Mouse (Mus musculus): ENCODE measurements at regions not wholly inside any gene's neighbourhood (a gene's known extent, or its start where the extent isn't known, plus 50 kb on each side); places are given as distances from the start of the nearest gene placed in this dataset.
A peak's percentile ranks its signal among the peaks of the same experiment; 100 is the strongest.

DNA sequence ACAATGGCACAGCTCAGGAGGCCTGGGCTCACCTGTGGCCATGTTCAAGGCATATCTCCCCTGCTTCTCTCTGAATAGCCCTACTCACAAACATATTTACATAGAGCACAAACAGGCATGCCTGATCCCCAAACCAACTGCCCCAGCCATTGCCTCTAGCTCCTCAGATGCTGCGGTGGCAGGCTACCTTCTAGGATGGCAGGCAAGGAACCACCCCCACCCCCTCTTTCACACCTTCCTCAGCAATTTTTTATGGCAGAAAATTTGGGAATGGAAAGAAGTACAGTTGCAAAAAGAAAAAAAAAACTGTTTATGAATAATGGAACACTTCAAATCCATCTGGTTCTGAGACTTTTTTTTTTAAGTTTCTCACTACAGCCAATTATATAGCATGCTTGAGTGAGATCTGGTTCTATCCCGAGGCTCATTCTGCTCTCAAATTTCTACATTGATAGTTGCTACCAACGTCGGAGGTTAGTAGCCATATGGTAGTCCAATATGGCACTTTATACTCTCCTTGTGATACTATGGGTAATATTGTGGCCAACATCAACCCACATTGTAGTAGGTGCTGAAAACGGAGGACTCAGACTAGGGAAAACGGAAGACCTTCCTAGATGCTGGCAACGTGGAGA, 136.8 kb upstream of the Gm10295 start:
- no peak for DNase-seq (ENCODE audit: low read depth, low spot score)

DNA sequence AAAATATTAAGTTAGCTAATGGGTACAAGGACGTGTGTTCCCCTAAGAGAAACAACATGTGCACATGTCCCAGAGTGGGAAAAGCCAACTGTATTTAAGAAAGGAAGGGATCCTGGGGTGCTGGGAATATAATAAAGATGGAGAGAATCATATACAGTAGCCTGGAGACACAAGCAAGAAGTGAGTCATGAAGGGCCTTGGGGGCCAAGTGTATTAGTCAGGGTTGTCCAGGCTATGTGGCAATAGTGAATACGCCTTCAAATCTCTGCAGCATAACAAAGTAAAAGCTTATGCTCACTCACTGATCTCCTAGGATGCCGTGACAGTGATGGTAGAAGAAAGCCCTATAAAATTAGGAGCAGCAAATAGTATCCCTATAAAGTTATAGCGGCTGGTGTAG, 124.1 kb upstream of the Gm10295 start:
- no peak for DNase-seq (ENCODE audit: low read depth, low spot score)

DNA sequence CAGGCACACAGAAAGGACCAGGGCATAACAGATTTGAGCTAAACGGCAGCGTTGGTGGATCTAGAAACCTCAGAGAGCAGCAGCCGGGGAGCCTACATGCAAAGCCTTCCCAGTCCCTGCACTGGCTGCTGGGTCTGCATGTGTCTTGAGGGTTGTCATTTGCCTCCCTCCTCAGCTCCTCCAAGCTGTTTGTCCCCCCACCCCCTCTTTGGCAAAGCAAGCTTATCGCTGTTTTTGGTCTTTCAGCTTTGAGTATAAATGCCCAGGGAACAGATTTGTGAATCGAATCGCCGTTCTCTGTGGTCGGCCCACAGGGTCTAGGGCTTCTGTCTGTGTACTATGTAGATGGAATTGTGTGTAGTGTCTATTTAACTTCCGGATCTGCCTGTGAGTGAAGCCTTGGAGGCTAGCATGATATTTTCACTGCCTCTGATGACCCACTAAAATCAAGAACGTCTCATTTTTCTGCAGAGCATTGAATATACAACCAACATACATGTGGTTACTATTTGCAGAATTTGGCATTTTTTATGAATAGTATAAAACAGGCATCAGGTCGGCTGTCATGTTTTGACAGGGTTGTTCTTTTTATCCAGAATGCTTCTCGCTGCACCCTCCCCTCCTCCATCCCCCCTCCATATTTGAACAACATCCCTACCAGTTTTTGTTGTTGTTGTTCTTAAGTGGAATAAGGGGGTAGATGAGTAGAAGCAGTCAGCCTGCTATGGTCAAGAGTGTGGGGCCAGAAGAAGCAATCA, 121.3 kb upstream of the Gm10295 start:
- no peak for DNase-seq (ENCODE audit: low read depth, low spot score)

DNA sequence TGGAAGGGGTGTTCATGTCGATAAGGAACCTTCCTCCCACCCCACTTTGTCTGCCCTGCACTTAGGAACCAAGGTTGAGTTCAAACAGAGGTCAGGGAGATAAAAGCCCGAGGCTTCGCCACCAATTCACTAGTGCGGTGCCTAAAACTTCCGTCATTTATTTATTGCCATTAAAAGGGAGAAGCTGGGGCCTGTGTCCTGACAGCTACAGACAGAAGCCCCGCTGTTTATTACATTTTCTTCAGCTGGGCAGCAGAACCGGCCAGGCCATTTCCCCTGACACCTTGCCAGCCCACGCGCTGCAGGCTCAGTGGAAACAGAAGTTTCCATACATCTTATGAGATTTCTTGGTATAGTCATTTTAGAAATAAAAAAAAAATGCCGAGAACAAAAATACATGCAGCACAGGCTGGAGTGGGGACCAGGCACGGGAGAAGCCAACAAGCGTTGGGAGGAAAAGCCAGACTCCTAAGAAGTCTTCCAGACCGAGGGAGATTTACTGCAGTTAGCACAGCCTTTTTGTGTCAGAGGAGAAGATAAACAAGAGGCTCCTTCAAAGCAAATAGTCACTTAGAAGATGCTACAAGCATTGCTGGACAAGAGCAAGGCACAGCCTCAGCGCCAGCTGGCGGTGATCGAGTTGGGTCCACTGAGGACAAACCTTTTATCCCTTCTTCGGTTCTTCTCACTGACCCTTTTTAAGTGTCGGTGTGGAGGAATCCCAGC, 120.5 kb upstream of the Gm10295 start:
- peak; percentile 82 for DNase-seq (ENCODE audit: low read depth, low spot score)

DNA sequence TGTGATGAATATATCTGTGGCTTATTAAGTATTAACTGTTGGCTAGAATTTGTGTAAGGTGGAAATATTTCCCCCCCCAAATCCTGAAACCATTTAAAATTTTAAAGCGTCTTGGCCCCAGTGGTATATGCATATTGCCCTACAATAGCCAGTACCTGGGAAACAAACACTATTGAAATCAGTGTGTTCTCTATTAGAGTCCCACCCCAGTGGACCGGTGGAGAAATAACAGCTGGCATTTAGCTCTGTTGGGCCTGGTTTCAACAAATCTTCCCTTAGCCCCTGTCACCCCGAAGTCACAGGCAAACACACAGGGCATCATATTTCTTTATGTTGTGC, 120.0 kb upstream of the Gm10295 start:
- DNase-seq (ENCODE audit: low read depth, low spot score): no peak

DNA sequence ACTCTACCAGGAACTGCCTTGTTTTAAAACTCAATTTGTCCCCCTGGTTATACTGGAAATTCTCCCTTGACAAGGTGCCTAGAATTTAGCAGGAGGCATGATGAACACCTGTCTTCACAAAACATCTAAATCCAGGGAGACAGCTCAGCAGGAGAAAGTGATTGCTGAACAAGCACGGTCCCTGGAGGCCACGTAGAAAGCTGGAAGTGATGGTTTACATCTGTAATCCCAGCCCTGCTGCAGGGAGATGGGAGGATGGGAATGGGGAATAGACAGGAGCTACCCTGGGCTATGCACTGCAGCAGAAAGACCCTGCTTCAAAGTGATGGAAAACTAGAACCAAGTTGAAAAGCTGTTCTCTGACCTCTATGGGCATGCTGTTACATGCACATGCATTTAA, 119.1 kb upstream of the Gm10295 start:
- DNase-seq (ENCODE audit: low read depth, low spot score): no peak

DNA sequence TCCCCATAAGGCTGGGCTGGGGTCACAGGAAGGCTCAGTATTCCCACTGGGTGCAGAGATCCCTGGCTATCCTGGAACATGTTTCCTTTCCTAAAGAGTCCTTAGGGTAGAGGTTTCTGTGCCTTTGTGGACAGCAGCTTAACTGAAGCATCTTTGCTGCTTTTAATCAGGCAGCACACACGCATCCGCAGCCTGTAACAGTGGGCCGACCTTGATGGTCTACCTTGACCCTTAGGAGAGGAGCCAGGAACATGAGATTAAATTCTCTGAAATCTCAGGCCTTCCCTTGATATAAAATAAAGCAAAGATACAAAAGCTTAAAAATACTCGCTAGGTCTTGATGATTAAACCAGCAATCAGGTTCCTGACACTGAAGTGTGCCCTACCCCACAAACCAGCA, 118.7 kb upstream of the Gm10295 start:
- no peak for DNase-seq (ENCODE audit: low read depth, low spot score)

DNA sequence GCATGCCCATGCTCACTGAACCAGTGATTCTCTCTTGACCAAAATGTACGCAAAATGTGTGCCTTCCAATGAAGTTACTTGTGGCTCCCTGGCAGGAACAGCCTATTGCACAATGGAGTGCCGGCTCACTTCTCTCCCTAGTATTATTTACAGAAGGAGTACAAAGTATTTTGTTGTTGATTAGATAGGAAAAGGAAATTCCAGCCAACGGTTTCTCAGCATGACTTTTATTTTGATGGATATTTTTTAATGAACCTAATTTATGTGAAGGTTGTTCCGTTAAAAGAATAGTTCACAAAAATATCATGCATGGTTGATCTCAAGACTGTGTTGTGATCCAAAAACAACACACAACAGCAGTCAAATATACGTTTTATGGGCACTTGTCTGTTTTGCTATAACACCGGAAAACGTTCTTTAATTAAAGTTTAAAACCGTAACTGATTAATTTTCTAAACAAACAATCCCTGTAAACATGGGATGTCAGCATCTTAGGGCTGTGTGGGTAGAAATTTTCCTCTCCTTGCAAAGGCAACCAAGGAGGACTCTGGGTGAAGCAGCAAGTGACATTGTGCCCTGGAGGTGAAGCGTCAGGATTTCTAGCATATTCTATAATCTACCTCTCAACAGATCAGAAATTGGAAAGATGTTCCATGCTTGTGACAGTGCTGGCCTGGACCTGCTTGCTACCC, 116.3 kb upstream of the Gm10295 start:
- no peak for DNase-seq (ENCODE audit: low read depth, low spot score)

DNA sequence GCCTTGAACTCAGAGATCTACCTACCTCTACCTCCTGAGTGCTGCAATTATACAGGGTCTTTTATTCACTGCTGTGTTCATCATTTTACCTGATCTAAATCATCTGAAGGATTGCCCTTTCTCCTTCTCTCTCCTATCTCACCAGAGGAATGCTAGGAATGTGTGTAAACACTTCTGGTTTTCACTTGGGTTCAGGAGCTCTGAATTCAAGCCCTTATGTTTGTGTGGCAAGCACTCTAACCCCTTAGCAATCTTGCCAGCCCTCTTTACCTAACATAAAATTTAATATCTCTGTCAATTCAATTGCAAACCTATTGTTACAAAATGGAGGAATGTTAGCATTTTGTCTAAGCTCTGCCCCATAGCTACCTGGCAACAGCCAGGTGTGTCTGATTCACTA, 112.8 kb upstream of the Gm10295 start:
- no peak for DNase-seq (ENCODE audit: low read depth, low spot score)

DNA sequence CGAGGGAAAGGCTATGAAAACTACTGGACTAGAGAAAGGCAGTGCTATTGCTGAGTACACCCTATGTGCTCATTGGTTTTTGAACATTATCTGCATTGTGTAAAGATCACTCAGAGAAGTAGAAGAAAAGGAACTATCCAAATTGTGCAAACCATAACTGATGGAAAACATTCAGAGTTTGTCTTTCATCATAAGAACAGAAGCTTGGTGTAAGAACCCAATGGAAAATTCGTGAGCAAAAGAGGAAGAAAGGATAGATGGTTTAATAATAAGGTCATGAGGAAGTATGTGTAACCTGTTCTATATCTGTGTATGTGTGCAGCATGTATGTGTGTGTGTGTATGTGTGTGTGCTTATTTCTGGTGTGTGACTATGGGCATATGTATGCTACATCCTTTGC, 112.3 kb upstream of the Gm10295 start:
- DNase-seq (ENCODE audit: low read depth, low spot score): no peak

DNA sequence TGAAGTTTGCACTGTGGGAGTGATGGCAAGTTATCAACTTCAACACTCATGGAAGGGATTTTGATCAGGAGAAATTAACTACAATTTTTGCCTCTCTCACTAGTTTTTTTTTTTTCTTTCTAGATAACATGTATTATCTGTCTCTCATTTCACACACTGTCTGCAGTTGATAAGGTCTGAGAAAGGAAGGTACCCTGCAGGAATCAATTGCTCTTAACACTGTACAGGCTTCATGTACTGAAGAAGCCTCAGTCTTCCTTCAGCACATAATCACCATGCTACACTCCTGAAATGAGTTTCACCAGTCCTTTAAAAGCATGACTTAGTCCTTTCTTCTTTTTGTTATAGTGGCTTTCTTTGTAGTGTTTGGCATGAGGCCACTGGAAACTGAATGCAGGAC, 108.5 kb upstream of the Gm10295 start:
- DNase-seq (ENCODE audit: low read depth, low spot score): no peak

DNA sequence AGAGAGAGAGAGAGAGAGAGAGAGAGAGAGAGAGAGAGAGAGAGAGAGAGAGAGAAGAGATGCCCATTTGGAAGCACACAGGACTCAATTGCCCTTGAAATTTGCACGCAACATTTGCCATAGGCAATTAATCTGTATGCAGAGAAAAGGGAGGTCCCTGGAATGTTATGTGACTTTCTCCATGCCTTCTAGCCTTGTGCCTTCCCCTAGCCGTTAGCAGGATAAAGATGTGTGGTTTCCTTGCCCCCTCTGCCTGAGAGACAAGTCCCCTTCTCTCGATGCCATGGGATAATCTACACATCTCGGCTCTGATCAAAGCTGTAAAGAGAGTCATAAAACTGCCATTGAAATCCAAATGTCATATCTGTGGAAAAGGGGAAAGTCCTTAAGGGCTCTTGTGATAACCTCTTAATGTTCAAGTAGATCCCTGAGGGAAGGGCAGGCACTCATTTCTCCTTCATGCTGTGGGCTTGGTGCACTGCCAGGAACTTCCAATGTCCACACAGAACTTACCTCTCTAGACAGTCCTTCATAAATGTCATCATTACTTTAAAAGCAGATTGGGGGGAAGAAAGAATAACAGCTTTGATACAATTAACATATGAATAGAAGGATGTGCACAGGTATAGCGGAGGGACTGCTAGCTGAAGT, 106.9 kb upstream of the Gm10295 start:
- no peak for DNase-seq (ENCODE audit: low read depth, low spot score)

DNA sequence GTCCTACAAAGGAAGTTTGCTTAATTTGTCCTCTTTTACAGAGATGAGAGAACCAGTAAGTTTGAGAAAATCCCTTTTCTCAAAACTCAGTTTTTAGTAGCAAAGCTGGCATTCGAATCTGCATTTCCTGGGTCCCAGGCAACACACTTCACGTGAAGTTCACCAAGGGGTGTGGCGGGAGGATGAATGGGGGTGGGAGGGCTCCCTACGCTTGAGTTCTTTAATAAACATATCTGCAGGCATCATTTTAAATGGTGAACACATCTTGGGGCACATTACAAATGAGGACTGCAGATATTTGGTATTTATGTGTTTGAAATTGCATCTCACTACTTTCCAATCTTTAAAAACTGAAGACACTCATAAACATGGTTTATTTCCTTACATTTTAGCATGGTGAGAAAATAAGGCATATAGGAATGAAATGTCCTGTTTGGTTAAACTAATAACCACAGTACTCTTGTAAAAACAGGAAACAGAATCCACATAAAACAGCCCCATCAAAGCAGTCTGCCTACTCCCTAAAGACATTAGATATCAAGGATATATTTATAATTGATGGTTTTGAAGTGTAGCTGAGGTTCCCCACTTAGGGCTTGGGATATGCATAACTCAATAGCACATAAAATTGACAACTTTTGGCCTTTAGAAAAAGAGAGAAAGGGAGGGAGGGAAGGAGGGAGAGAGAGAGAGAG, 106.3 kb upstream of the Gm10295 start:
- DNase-seq (ENCODE audit: low read depth, low spot score): no peak

DNA sequence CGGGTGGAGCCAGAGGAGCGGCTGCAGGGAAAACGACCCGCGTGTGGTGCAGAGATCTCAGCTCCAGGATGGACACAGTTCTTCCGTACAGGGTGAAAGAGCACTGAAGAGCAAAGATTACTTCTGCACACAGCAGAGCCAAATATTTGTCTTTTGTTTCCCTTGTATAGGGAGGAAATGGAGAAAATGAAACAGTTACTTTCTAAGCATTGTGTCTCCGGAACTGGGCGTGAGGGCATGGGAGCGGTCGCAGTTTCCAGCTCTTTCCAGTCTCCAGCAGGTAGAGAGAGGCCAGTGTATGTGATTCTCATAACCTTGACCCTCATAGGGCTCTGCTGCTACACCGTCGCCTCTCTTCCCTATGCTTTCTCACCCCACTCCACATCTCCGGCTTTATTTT, 105.1 kb upstream of the Gm10295 start:
- no peak for DNase-seq (ENCODE audit: low read depth, low spot score)

DNA sequence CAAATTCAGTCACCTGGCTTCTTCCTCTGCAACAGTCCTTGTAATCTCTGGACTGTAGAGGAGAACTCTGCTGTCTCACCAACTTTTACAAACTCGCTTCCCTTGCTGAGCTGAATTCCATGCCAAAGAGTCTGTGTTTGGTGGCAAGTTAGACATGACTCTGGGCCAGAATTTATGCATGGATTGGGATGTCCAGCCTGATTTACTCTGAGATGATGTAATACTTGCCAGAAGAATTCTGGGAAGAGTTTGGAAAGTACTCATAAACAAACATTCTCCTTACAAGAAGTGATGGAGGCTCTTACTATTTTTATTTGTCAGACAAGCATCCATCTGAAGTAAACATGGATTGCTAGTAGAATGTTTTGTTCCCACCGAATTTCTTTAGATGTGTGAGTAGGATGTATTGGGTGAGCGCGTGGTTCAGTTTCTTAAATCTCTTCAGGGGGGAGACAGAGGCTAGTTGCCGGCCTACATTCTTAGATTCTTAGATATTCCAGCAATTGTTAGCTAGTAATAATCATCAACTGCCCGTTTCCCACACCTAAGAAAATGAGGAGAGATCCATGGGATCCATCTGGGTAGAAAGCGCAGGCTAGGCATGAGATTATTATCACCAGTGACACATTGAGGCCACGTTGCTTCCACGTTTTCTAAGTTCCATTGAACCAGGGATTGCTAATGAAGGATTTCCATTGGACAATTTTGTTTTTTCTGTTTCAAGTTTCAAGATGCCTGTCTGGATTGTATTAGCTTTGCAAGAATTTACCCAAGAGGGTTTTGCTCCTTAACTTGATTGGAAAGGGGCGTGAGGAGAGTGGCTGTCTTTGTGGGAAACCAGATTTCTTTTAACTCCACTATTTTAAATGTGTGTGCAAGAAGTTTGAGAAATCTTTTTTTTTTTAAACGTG, 89.3 kb upstream of the Gm10295 start:
- DNase-seq (ENCODE audit: low read depth, low spot score): no peak

DNA sequence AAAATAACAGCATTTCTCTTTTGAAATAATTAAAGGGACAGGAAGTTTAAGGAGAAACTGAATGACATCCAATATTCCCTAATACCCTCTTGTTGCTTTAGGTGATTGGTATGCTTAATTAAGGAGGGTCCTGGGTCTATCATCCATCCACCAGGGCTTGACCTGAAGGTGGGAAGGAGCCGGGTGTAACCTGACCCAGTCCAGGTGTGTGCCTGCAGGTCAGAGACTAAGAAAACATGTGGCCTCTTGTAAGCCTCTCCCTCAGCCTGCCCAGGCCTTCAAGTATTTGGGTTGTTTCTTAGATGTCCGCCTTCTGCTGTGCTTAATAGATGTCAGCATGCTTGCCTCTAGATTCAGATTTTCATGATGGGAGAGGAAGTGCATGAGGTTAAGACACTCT, 74.7 kb upstream of the Gm10295 start:
- no peak for DNase-seq (ENCODE audit: low read depth, low spot score)

DNA sequence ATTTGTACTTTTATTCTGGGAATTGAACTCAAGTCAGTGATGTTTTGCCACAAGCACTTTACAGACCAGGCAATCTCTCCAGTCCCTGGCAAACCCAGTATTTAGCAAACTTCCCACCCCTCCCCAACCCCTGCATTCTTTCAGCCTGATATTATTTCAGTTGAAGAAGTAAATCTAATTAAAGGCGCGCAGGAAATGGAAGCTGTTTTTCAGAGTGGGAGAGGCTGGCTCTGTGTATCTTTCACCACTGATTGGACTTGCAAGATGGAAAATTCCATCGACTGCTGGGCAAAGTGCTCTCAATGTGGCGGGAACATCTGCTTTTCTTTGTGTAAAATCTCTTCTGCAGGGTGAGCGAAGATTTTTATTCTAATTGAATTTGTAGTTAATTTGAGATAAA, 68.0 kb upstream of the Gm10295 start:
- DNase-seq (ENCODE audit: low read depth, low spot score): no peak

DNA sequence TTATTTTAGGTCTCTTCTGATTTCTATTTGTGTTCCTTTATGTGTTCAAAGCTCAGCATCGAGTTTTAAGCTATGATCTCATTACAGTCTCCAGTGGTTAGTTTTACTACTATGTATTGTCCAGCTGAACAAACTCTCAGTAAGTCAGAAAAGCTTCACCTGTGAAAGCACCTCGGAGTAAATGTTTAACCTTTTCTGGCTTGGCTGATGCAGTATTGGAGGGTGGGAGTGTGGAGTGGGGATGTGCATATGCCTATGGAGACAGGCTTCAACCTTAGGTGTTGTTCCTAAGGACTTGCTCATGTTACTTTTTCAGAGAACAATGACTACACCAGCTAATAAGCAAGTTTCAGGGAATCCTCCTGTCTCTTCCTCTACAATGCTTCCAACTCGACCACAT, 67.6 kb upstream of the Gm10295 start:
- DNase-seq (ENCODE audit: low read depth, low spot score): no peak

DNA sequence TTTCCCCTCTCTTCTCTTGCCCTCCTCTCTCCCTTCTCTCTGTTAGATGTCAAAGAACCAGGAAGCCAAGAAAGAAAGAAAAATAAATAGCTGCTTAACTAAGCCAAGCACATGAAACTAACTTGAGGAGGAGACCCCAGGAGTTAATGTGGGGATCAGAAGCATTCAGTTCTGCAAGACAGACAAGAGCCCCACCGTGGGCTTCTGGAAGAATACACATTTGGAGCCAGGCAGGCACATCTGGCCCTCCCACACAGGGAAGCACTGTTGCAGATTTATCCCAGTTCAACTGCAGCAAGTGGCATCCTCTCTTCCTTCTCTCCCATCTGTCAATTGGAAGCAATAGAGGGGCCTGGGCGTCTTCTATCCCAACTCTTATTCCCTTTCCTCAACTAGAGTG, 63.5 kb upstream of the Gm10295 start:
- no peak for DNase-seq (ENCODE audit: low read depth, low spot score)

DNA sequence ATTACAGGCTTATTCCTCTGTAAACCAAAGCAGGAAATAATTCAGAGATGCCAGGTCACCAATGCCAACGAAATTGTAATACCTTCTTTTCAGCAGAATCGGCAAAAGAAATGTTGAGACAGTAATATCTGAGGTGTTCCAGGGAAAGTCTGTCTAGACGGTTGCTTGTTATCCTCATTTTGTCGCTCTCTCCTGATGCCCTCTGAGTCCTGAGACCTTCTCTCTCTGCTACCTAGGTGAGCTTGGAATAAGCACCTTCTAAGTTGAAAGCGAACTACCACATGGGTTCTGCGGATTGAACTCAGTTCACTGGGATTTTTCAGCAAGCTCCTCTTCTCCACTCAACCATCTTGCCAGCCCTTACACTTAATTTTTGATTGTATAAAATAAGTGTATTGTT, 61.8 kb upstream of the Gm10295 start:
- DNase-seq (ENCODE audit: low read depth, low spot score): no peak
